Mouse (Mus musculus) kidney, adult 2 months (tissue): ENCODE results near the gene Col4a2.

Experiments
- CTCF ChIP-seq: fragments of 200-500 bp; conservative IDR thresholded peaks from 2 replicates; pipeline ENCODE4 v1.5.1; 2011; ENCODE audit warnings: low read depth, mild to moderate bottlenecking, control low read depth, low read length, moderate library complexity, mixed read lengths; ENCODE audit not compliant: insufficient read depth, insufficient read length
- POLR2A ChIP-seq: fragments of 200-500 bp; IDR thresholded peaks from one replicate; pipeline ENCODE4 v1.6.1; 2011; ENCODE audit warnings: low read depth, low read length, control low read depth

GRCm38 (mm10) chr8:11357921-11358436 is 45.4 kb downstream of the Col4a2 start:
- TF ChIP-seq POLR2A (no peak), CTCF (no peak)
